Mouse (Mus musculus) midbrain, embryonic 13.5 days (tissue): ENCODE measurements around the gene Sox6. TPM values are rescaled to one million over a fixed set of nuclear protein-coding genes. Genes with fewer than 3 reads are reported as not detected.

ENCODE experiments used
- ATAC-seq: fragments of 200-750 bp; cut with Nextera tagmentation; 2 replicates; pipeline ENCODE4 v1.8.0; 2017; ENCODE audit warnings: mild to moderate bottlenecking, moderate TSS enrichment, moderate library complexity
- H3K27ac ChIP-seq: fragments of 300-500 bp; sonication (generic); 2 replicates; pipeline ENCODE4 v1.5.1; 2015; ENCODE audit warnings: inconsistent platforms, mild to moderate bottlenecking, moderate library complexity
- H3K27me3 ChIP-seq: fragments of 300-500 bp; sonication (generic); 2 replicates; pipeline ENCODE4 v1.6.1; 2015; ENCODE audit warnings: mild to moderate bottlenecking, inconsistent platforms
- H3K36me3 ChIP-seq: fragments of 300-500 bp; sonication (generic); 2 replicates; pipeline ENCODE4 v1.6.1; 2015; ENCODE audit warnings: mild to moderate bottlenecking, inconsistent platforms
- H3K4me1 ChIP-seq: fragments of 300-500 bp; sonication (generic); replicated peaks from 2 replicates; pipeline ENCODE4 v1.6.1; 2015; ENCODE audit warnings: inconsistent platforms
- H3K4me2 ChIP-seq: fragments of 300-500 bp; sonication (generic); replicated peaks from 2 replicates; pipeline ENCODE4 v1.6.1; 2015; ENCODE audit warnings: moderate library complexity, mild to moderate bottlenecking, inconsistent platforms
- H3K4me3 ChIP-seq: fragments of 300-500 bp; sonication (generic); replicated peaks from 2 replicates; pipeline ENCODE4 v1.5.1; 2015; ENCODE audit warnings: mild to moderate bottlenecking, inconsistent platforms
- H3K9ac ChIP-seq: fragments of 300-500 bp; sonication (generic); replicated peaks from 2 replicates; pipeline ENCODE4 v1.6.1; 2015; ENCODE audit warnings: mild to moderate bottlenecking, inconsistent platforms
- H3K9me3 ChIP-seq: fragments of 300-500 bp; sonication (generic); 2 replicates; pipeline ENCODE4 v1.6.1; 2016; ENCODE audit warnings: mild to moderate bottlenecking, inconsistent platforms
- WGBS: fragments of 180-500 bp; shearing (Covaris S2); methylation state at CpG from one replicate; pipeline ENCODE4 v1.1.7; 2015; 5-methylcytosine and 5-hydroxymethylcytosine counted together
- polyA plus RNA-seq: library from polyadenylated mRNA; unstranded; fragments of >200 nt; fragmentation: Nextera tagmentation; extraction: Ambion mirVana; gene quantifications from 2 replicates; pipeline ENCODE4 v1.2.1, GENCODE M21; 2015

The Sox6 gene
- polyA plus RNA-seq, 1 experiment from 2014 or later = 57.2 TPM

DNA sequence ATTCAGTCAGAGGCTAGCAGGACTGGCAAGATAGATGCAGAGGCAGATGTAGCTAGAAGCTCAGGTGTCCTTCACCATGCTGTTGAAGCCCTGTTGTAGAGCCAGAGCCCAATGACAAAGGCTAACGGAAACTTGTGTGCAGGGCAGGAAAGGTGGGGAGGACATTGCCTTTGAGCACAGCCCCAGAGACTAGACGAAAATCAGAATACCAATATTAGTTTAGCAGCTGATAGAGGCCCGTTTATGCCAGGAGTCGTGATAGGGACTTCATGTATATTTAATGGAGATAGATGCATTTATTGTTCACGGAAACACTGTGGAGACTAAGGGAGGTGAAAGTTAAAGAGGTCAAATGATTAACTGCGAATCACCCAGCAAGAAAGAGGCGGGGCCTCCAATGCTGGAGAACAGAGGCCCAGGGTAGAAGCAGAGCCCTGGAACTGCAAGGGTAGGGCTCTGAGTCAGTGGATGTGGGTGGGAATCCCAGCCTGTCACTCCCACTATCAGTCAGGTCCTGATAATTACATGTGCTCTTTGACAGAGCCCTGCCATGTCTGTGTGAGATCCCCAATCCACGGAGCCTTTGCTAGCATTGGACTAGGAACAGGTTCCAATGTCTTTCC lies 590.1 kb downstream of the Sox6 start:
- Histone ChIP-seq H3K9ac (no peak overlapping the region), H3K27me3 (peaks cover 4% of the 10 kb centered on the region; the same call in 1 of the 2 replicates), H3K4me1 (peaks cover 13% of the 10 kb centered on the region; the same call in 1 of the 2 replicates), H3K36me3 (no peaks in the 10 kb centered on the region), H3K27ac (no peak overlapping the region), H3K9me3 (no peaks in the 10 kb centered on the region), H3K4me2 (no peak overlapping the region), H3K4me3 (no peak overlapping the region)
- WGBS = 65% methylated on average over 8 of the region's 8 CpGs
- ATAC-seq = no peak

DNA sequence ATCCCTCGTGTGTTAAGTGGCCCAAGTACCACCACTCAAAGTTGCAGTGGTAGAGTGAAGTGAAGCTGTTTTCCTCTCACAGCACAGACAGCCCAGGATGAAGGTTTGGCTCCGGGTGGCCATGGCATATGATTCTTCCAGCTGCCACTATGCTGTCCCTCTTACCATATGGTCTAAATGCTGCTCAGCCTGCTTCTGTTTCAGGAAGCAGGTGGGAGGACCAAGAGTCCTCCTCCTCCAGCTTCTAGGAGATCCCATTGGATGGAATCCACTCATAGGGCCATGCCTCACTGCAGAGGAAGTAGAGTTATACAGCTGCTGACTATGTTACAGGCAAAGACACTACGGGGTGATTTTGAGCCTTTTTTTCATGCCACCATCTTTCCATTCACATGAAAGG lies 591.5 kb downstream of the Sox6 start:
- H3K4me2 ChIP-seq = no peak overlapping the region
- ATAC-seq = no peak
- no peak overlapping the region for H3K27ac ChIP-seq
- H3K9me3 ChIP-seq = no peaks in the 10 kb centered on the region
- no peak overlapping the region for H3K9ac ChIP-seq
- no peaks in the 10 kb centered on the region; the same call in 1 of the 2 replicates for H3K27me3 ChIP-seq
- H3K4me1 ChIP-seq = peaks cover 10% of the 10 kb centered on the region; the same call in 1 of the 2 replicates
- no peak overlapping the region for H3K4me3 ChIP-seq
- WGBS = 71% methylated on average over 3 of the region's 3 CpGs
- H3K36me3 ChIP-seq = no peaks in the 10 kb centered on the region

DNA sequence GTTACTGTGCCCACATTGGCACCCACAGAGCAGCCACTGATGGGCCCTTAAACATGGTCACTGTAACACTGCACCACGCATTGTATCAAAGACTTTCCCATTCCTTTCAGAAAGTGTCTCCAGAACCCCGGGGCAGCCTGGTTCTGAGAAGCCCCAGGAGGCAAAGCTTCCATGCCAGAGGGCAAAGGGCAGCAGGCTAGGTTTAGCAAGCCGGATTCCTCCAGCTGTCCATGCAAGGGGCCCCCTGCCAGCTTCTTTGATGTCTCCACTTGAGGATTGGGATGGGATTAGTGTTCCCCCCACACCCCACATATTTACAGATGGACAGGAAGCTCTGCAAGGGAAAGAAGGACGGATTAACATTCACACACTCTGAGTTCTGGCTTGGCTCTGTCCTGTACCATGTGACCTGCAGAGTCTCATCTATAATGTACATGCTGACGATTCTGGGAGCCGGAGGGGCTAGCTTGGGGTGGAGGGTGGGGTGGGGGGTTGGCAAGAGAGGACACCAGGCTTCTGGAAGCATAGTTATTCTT lies 592.0 kb downstream of the Sox6 start:
- no peak for ATAC-seq
- 13% methylated on average over 6 of the region's 6 CpGs for WGBS
- Histone ChIP-seq H3K4me2 (no peak overlapping the region), H3K27ac (no peak overlapping the region), H3K4me1 (peaks cover 10% of the 10 kb centered on the region; the same call in 1 of the 2 replicates), H3K4me3 (no peak overlapping the region), H3K9me3 (no peaks in the 10 kb centered on the region), H3K36me3 (no peaks in the 10 kb centered on the region), H3K9ac (no peak overlapping the region), H3K27me3 (no peaks in the 10 kb centered on the region; the same call in 1 of the 2 replicates)

DNA sequence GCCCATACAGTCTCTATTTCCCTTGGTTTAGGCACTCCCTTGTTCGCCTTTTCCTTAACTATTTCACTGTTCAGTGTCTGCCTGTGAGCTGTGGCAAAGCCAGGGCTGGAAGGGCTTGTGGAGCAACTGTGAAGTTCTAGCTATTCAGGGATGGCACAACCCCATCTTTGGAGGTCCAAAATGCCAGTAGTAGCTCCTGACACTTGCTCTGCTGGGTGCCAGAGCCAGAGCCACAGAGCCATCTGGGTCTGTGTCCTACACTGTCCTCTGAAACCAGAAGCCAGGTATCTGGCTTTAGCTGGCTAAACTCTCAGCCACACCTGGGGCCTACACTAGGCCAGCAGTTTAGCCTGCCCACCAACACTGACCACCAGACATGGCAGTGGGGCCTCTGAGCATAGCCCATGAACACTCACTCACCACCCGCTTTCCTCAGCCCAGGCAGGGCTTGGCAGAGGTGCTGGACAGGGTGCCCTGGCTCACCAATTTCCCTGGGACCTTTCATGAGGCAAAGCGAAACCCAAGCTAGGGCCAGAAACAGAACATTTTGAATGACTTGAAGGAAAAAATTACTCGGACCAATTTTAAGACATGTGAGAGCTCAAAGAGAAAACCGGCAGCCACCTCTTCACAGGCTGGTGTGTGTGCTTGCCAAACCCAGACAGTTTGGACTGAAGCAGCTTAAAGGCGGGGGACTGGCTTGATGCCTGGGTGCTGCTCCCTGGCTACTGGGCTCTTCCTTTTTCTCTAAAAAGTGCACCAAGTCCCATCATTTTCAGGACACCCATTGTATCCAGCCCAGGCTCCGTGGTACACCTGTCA lies 612.2 kb downstream of the Sox6 start:
- Histone ChIP-seq H3K4me3 (no peak overlapping the region), H3K9me3 (no peaks in the 10 kb centered on the region), H3K4me1 (peaks cover 1% of the 10 kb centered on the region; the same call in 1 of the 2 replicates), H3K36me3 (no peaks in the 10 kb centered on the region), H3K27me3 (no peaks in the 10 kb centered on the region), H3K4me2 (no peak overlapping the region), H3K27ac (no peak overlapping the region), H3K9ac (no peak overlapping the region)
- WGBS = 87% methylated on average over 7 of the region's 7 CpGs
- no peak for ATAC-seq

DNA sequence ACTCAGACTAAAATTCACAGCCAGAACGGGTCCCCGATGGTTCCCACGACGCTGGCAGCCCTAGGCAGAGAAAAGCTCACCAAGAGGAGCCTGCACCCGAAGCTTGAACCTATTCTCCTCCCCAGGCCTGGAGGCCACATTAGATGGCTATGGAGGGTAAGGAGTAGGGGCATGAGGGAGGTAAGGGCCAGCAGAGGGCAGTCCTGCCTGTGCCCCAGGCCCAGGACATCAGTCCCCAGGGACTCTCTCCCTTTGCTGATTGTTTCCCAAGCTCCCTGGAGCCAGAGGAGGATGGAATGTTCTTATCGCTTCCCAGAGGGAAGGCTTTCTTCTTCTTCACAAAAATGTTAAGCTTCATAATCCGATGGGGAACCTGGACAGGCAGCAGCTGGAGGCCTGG lies 615.8 kb downstream of the Sox6 start:
- WGBS = 69% methylated on average over 7 of the region's 7 CpGs
- Histone ChIP-seq H3K27me3 (no peaks in the 10 kb centered on the region), H3K4me2 (no peak overlapping the region), H3K27ac (no peak overlapping the region), H3K4me1 (peaks cover 12% of the 10 kb centered on the region), H3K4me3 (no peak overlapping the region), H3K36me3 (no peaks in the 10 kb centered on the region), H3K9me3 (no peaks in the 10 kb centered on the region), H3K9ac (no peak overlapping the region)
- no peak for ATAC-seq

DNA sequence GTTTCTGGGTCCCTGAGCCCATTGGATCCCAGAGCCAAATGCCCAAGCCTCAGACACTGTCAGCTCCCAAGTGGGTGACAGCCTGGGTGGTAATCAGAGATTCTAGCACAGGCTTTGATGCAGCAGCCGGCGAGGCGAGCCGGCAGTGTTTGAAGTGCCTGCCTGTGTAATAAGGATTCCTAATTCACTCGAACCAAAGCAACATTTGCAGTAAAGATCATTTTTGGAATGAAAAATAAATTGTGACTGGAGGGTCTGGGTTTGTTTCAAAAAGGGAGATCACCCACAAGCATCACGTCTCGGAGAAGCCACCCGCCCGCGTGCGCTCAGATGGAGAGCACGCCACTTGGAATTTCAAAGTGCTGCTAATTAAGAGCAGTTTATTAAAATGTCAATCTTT lies 617.6 kb downstream of the Sox6 start:
- H3K4me3 ChIP-seq = no peak overlapping the region
- no peak overlapping the region; the same call in 1 of the 2 replicates for H3K27ac ChIP-seq
- no peak overlapping the region for H3K9ac ChIP-seq
- no peaks in the 10 kb centered on the region for H3K27me3 ChIP-seq
- no peaks in the 10 kb centered on the region for H3K36me3 ChIP-seq
- ATAC-seq = no peak
- H3K4me2 ChIP-seq = no peak overlapping the region
- 55% methylated on average over 12 of the region's 12 CpGs for WGBS
- peaks cover 12% of the 10 kb centered on the region for H3K4me1 ChIP-seq
- no peaks in the 10 kb centered on the region for H3K9me3 ChIP-seq

Other genes starting within 250 kb of the Sox6 start
- gene 1110004F10Rik, start 601 bp upstream of the Sox6 start, polyA plus RNA-seq = 335 and 371 TPM in 2 replicates
- gene Gm4353, start 45.8 kb upstream of the Sox6 start, polyA plus RNA-seq = 0.87 and 0.89 TPM in 2 replicates